Mouse (Mus musculus) ovary, postnatal 14 days (tissue): Measurements from ENCODE around the gene Gm906.
"Not testable (repeated sequence)": the region's sequence is repeated elsewhere in the genome, so short reads cannot be mapped to it uniquely, and the experiment has no call there.

ENCODE experiments used
- DNase-seq: peaks from one replicate; pipeline ENCODE4 v3.0.0; 2022; ENCODE audit warnings: low spot score

Gene Gm906

GRCm38 (mm10) chr13:50250208-50250607 is at the start of gene Gm906:
TSS of gene Gm906 (minus strand) at chr13:50250308.
- not testable (repeated sequence) for DNase-seq

GRCm38 (mm10) chr13:50283308-50283707 is 33.2 kb upstream of the Gm906 start:
- not testable (repeated sequence) for DNase-seq

- DNase-seq = no peak
Measured at GRCm38 (mm10) chr13:50236487-50236886, 13.6 kb downstream of the Gm906 start.

GRCm38 (mm10) chr13:50211842-50212241 is 38.3 kb downstream of the Gm906 start:
- peak; percentile 27 for DNase-seq

DNA sequence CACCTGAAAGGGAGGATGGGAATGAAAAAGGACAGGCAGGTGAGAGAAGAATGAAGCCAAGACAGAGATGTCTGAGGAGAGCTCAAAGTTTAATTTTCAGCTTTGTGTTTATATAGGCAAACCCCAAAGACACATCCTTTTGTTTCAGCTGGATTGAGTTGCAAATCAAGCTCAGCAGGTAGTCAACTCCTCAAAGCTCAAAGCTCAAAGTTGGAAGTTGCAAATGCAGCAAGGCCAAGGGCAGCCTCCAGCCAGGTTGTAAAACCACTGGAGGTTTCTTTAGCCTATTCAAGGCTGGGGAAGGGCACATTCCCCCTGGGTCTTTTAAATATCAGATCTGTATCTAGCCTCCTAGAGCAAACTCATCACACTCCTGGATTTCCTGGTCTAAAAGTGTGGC is 39.9 kb downstream of the Gm906 start:
- not testable (repeated sequence) for DNase-seq

DNA sequence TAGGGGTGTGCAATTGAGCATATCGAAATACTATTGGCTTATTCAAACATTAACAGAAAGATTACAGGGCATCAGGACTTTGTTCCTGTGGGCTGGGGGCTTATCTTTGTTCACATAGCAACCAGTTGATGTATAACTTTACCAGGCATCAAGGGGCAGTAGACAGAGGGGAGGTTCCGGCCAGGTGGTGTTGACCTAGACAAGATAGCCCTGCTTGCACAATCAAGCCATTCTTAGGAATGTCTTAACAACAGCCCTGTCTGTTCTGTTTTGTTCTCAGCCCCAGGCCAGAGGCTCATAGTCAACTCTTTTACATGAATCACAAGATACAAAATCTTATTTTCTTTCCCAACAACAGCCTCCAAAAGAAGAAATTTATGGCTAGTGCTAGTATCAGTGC is 40.5 kb downstream of the Gm906 start:
- DNase-seq = not testable (repeated sequence)

GRCm38 (mm10) chr13:50207966-50208365 is 42.1 kb downstream of the Gm906 start:
- DNase-seq = no peak

GRCm38 (mm10) chr13:50196831-50197230 is 53.3 kb downstream of the Gm906 start:
- DNase-seq = not testable (repeated sequence)
